Mouse (Mus musculus): Measurements from ENCODE around the gene Plk3. TPM values are rescaled to one million over a fixed set of nuclear protein-coding genes. Genes with fewer than 3 reads are reported as not detected.

The Plk3 gene
- polyA plus RNA-seq, 1 experiment from 2014 or later: 2.8 TPM

DNA sequence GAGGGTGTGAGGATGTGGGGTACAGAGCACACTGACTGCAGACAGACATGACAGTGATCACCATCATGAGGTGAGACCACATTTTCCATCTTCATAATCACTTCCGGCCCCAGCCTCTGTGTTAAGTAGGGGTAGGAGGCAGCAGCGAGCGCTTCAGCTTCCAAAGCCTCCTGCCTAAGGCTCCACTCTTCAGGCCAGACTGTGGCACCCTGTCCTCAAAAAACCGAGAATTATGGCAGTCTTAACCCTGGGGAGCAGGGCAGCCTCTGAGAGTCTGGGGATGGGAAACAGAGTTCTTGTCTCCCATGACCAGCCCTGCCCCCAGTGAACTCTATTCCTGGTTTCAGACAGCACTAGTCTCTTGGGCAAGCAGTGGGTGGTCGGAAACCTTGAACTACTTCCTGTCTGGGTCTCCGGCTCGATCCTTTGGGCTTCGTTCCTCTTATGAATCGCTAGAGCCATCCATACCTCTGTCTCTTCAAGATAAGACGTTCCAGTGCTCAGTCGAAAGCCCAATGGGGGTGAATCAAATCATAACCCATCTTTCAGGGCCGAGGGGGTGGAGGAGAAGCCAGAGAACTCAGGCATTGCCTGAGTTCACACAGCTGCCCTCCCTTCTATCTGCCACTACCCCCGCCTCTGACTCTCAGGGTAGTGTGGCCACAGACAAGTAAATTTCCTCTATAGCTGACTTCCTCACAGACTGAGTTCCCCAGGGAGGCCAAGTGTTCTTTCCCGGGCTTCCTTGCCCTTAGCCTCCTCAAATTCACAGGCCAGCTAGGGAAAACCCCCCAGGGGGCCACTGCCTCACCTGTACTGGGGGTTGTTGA lies 9.0 kb downstream of the Plk3 start:
- 21% methylated on average over 14 of the region's 14 CpGs for WGBS (ENCODE audit: insufficient replicate concordance)
- Histone ChIP-seq H3K4me2 (peak overlapping the region; percentile 35), H3K4me3 (no peak overlapping the region), H3K27ac (peak overlapping the region; percentile 65), H3K27me3 (replicated peaks) (no peaks in the 10 kb centered on the region), H3K4me1 (peaks cover 50% of the 10 kb centered on the region), H3K9ac (peak overlapping the region; percentile 27), H3K36me3 (peaks cover 15% of the 10 kb centered on the region), H3K9me3 (replicated peaks) (no peaks in the 10 kb centered on the region)
- no peak for ATAC-seq

DNA sequence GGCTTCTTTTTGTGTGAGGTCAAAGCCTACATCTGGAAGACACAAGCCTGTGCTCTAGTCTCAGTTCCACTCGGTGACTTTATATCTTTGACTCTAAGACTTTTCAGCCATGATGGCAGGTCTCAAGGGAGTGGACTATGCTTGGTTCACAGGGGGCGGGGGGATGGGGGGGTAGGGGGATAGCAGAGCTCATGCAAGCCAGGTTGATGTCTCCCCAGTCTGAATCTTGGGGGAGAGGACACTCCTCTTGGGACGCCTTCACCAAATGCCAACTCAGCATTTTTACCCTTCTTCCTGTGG lies 9.6 kb downstream of the Plk3 start:
- 49% methylated on average over 3 of the region's 3 CpGs for WGBS (ENCODE audit: insufficient replicate concordance)
- peaks cover 14% of the 10 kb centered on the region for H3K36me3 ChIP-seq
- peaks cover 55% of the 10 kb centered on the region for H3K4me1 ChIP-seq
- no peaks in the 10 kb centered on the region for H3K27me3 ChIP-seq (replicated peaks)
- H3K4me3 ChIP-seq: no peak overlapping the region
- peak overlapping the region; percentile 35 for H3K4me2 ChIP-seq
- H3K9ac ChIP-seq: no peak overlapping the region
- no peaks in the 10 kb centered on the region for H3K9me3 ChIP-seq (replicated peaks)
- no peak for ATAC-seq
- H3K27ac ChIP-seq: peak overlapping the region; percentile 65

DNA sequence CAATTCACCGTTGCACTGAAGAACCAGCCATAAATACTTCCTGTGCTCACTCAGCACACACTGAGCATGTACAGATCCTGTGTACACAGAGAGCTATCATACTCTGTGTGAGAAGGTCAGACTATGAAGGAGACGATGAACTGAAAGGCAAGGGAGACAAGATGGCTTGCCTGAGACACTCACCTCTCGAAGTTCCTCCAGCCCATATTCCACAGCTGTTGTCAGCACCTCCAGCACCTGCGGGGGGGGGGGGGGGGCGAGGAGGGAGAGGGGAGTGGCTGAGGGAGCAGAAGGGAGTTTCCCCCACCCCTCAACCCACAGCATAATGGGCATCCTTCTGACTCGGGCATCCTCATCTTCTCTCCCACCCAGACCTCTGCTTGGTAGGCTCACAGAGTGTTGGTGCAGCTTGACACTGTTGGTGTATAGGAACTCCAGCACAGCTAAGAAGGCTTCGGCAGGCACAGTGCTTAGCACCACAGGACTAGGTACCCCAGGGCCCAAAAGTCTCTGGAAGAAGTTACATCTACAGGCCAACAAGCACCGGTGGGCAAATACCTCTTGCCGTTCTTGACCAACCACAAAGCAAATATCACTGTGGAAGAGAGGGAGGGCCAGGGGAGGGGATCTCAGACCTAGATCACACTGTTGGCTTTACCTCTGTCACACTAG lies 10.1 kb downstream of the Plk3 start:
- peaks cover 9% of the 10 kb centered on the region for H3K36me3 ChIP-seq
- no peaks in the 10 kb centered on the region for H3K27me3 ChIP-seq (replicated peaks)
- no peaks in the 10 kb centered on the region for H3K9me3 ChIP-seq (replicated peaks)
- H3K9ac ChIP-seq: no peak overlapping the region
- H3K4me3 ChIP-seq: no peak overlapping the region
- ATAC-seq: no peak
- H3K4me1 ChIP-seq: peaks cover 57% of the 10 kb centered on the region
- no peak overlapping the region for H3K4me2 ChIP-seq
- WGBS (ENCODE audit: insufficient replicate concordance): 72% methylated on average over 7 of the region's 9 CpGs
- H3K27ac ChIP-seq: no peak overlapping the region

DNA sequence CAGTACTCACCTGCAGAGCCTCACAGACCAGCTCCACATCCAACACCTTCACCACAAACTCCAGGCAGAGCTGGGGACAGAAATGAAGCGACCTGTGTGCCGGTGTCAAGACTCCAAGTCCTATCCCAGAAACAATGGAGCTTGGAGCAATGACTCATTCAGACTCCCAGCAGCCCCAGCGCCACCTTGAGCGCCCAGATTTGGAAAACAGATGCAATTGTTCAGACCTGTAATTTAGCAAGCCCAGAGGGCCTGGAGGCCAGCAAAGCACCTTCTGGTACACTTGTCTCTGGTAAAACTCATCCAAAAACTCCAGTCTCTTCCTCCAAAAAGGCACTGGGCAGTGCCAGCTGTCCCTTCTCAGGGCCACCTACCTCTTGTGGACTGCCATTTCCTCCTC lies 11.6 kb downstream of the Plk3 start:
- no peak overlapping the region for H3K4me3 ChIP-seq
- H3K36me3 ChIP-seq: peaks cover 4% of the 10 kb centered on the region; the same call in 1 of the 2 replicates
- H3K9ac ChIP-seq: no peak overlapping the region; the same call in 1 of the 2 replicates
- H3K4me1 ChIP-seq: peaks cover 57% of the 10 kb centered on the region
- H3K27ac ChIP-seq: no peak overlapping the region
- no peak for ATAC-seq
- H3K4me2 ChIP-seq: no peak overlapping the region
- H3K27me3 ChIP-seq (replicated peaks): no peaks in the 10 kb centered on the region
- no peaks in the 10 kb centered on the region for H3K9me3 ChIP-seq (replicated peaks)
- 80% methylated on average over 4 of the region's 4 CpGs for WGBS (ENCODE audit: insufficient replicate concordance)

DNA sequence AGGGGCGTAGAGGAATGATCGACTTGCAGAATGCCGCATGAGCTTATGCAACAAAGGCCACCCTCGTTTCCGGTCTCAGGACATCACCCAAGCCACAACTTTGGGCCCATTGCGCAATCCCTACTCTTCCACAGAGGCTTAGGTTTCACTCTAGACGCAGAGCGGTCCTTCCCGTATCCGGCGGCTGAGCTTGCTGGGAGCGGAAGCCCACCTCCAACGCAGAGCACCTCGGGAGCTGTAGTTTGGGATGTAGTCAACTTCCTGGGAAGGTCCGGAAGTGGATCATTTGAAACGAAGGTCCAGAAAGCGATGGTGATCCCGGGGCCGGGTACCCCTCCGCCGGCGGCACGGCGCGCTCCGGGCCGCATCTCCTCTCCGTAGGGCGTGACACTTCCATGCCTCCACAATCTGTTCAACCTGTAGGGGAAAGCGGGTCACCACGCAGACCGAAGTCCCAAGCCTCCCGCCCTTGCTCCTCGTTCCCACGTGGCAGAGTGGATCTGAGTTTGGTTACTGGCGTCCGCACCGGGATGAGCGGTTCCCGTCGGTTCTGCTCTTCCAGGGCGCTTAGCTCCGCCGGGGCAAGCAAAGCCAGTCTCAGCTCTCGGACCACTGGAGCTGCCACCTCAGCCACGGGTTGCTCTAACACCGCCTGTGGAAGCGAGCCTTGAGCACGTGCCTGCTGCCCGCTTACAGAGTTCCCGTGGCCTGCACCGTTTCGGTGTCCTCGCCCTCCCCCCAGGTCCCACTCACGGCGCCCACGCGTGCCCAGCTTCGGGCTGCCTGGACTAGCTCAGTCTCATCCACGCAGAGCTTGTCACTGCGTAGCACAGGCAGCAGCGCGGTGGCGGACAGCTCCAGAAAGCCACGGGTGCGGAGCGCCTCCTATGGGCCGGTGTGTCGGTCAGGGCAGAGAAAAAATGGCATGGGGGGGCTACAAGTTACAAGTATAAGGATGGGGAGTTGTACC lies 13.0 kb downstream of the Plk3 start:
- H3K4me3 ChIP-seq: peak overlapping the region; percentile 71
- peaks cover 4% of the 10 kb centered on the region; the same call in 1 of the 2 replicates for H3K36me3 ChIP-seq
- WGBS (ENCODE audit: insufficient replicate concordance): under 1% methylated on average over 68 of the region's 69 CpGs
- H3K4me1 ChIP-seq: peaks cover 45% of the 10 kb centered on the region
- peak overlapping the region; percentile 80 for H3K9ac ChIP-seq
- peak overlapping the region; percentile 76 for H3K27ac ChIP-seq
- H3K4me2 ChIP-seq: peak overlapping the region; percentile 97
- no peaks in the 10 kb centered on the region for H3K9me3 ChIP-seq (replicated peaks)
- peak; percentile 88 for ATAC-seq
- no peaks in the 10 kb centered on the region for H3K27me3 ChIP-seq (replicated peaks)

DNA sequence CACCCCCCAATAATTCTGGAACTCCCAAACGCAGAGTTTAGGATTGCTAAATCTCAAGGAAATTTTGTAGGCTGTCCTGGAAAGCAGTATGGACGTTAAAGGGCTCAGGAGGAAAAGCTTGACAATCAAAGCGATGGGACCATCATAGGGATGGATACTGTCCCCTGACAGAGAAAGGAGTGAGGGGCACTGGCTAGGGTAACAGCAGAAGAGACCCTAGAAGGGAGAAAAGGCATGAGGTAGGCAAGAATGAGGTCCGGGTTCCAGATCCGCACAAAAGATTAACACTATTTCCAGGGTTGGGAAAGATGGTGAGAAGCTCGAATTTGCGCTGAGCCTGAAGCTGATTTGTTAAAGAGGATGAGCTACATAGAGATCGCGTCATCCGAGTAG lies 13.7 kb downstream of the Plk3 start:
- H3K27me3 ChIP-seq (replicated peaks): no peaks in the 10 kb centered on the region
- 4% methylated on average over 10 of the region's 10 CpGs for WGBS (ENCODE audit: insufficient replicate concordance)
- peak overlapping the region; percentile 76 for H3K27ac ChIP-seq
- H3K9ac ChIP-seq: peak overlapping the region; percentile 80
- H3K4me1 ChIP-seq: peaks cover 38% of the 10 kb centered on the region
- no peaks in the 10 kb centered on the region for H3K9me3 ChIP-seq (replicated peaks)
- H3K4me2 ChIP-seq: peak overlapping the region; percentile 97
- peak; percentile 5; the same call in 1 of the 2 replicates for ATAC-seq
- H3K36me3 ChIP-seq: peaks cover 4% of the 10 kb centered on the region; the same call in 1 of the 2 replicates
- H3K4me3 ChIP-seq: peak overlapping the region; percentile 71

DNA sequence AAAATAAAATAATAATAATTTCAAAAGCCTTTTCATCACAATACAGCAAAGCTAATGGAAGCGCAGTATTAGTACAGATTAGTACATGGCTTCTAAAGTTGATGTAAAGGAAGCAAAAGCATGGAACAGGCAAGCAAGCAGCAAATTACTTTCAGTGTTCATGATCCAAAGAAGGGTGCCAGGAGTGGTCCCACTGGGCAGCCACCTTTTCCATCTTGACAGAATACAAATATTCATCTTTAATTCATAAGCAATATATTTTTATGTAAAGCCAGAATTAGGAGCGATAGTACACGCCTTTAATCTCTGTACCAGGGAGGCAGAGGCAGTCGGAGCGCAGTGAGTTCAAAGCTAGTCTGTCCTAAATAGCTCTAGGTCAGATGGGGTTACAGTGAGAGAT lies 14.1 kb downstream of the Plk3 start:
- WGBS (ENCODE audit: insufficient replicate concordance): 74% methylated on average over 5 of the region's 5 CpGs
- peak overlapping the region; percentile 97 for H3K4me2 ChIP-seq
- no peaks in the 10 kb centered on the region for H3K9me3 ChIP-seq (replicated peaks)
- H3K9ac ChIP-seq: peak overlapping the region; percentile 80
- ATAC-seq: no peak
- no peaks in the 10 kb centered on the region for H3K27me3 ChIP-seq (replicated peaks)
- H3K27ac ChIP-seq: peak overlapping the region; percentile 76
- peaks cover 4% of the 10 kb centered on the region; the same call in 1 of the 2 replicates for H3K36me3 ChIP-seq
- peaks cover 34% of the 10 kb centered on the region for H3K4me1 ChIP-seq
- H3K4me3 ChIP-seq: peak overlapping the region; percentile 71

DNA sequence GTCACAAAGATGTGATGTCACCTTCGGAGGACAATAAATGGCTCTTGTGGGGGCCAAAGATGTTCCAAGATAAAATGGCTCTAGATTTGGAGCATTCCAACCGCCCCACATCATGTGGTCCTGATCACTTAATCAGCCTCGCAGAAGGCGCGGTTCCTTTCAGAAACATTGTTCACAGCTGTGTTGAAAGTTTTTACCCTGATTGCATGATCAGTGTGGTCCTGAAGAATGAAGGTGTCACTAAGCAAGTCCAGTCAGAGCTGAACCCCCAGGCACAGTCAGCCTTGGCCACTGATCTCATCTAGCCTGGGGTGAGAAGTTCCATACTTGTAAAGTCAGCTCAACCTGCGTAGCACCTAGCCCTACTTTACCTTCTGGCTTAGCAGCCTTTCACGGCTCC lies 15.8 kb downstream of the Plk3 start:
- 83% methylated on average over 7 of the region's 7 CpGs for WGBS (ENCODE audit: insufficient replicate concordance)
- no peak overlapping the region for H3K4me3 ChIP-seq
- ATAC-seq: no peak

DNA sequence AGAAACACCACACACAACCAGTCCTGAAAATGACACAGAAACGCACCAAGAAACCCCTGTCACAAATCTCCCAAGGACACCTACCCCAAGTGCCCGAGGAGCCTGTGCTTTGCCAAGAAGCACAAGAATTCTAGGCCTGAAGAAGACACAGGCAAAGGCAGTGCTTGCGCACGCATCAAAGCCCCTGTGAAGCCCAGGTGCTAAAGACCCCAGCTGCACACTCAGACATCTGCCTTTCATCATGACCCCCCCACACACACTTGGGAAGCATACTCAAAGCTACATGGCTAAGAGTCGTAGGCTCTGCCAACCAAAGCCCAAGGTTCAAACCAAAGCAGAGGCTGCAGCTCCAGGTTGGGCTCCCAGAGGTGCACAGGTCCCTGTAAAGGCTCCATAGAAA lies 18.2 kb downstream of the Plk3 start:
- peaks cover 12% of the 10 kb centered on the region for H3K4me1 ChIP-seq
- no peak overlapping the region for H3K27ac ChIP-seq
- no peak overlapping the region for H3K9ac ChIP-seq
- WGBS (ENCODE audit: insufficient replicate concordance): 82% methylated on average over 5 of the region's 5 CpGs
- no peak overlapping the region for H3K4me3 ChIP-seq
- no peaks in the 10 kb centered on the region for H3K9me3 ChIP-seq (replicated peaks)
- ATAC-seq: no peak
- H3K27me3 ChIP-seq (replicated peaks): no peaks in the 10 kb centered on the region
- peaks cover 4% of the 10 kb centered on the region; the same call in 1 of the 2 replicates for H3K36me3 ChIP-seq
- no peak overlapping the region for H3K4me2 ChIP-seq

More for the DNA sequence above, 15.8 kb downstream of the Plk3 start:
- no peak overlapping the region for H3K9ac ChIP-seq
- H3K9me3 ChIP-seq (replicated peaks): no peaks in the 10 kb centered on the region
- H3K27me3 ChIP-seq (replicated peaks): no peaks in the 10 kb centered on the region
- peaks cover 4% of the 10 kb centered on the region; the same call in 1 of the 2 replicates for H3K36me3 ChIP-seq
- no peak overlapping the region for H3K27ac ChIP-seq
- H3K4me2 ChIP-seq: no peak overlapping the region
- H3K4me1 ChIP-seq: peaks cover 22% of the 10 kb centered on the region

DNA sequence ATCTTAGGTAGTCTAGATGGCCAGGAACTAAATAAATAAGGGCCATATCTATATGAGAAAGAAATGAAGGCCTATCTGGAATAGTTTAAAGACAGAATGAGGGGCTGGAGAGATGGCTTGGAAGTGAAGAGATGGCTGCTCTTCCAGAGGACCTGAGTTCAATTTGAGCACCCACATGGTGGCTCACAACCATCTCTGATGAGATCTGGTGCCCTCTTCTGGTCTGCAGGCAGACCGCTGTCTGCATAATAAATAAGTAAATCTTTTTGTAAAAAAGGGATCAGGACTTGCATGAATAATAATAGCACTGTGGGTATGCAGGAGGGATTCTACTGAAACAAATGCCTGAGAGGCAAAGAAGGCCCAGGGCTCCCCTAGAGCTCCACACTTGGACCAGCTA lies 20.5 kb downstream of the Plk3 start:
- Histone ChIP-seq H3K36me3 (no peaks in the 10 kb centered on the region; the same call in 1 of the 2 replicates), H3K4me3 (no peak overlapping the region), H3K9me3 (replicated peaks) (no peaks in the 10 kb centered on the region), H3K4me1 (no peaks in the 10 kb centered on the region), H3K27ac (no peak overlapping the region), H3K27me3 (replicated peaks) (peaks cover 6% of the 10 kb centered on the region; the same call in 1 of the 2 replicates), H3K9ac (no peak overlapping the region), H3K4me2 (no peak overlapping the region)
- 90% methylated on average over 1 of the region's 1 CpGs for WGBS (ENCODE audit: insufficient replicate concordance)
- no peak for ATAC-seq

DNA sequence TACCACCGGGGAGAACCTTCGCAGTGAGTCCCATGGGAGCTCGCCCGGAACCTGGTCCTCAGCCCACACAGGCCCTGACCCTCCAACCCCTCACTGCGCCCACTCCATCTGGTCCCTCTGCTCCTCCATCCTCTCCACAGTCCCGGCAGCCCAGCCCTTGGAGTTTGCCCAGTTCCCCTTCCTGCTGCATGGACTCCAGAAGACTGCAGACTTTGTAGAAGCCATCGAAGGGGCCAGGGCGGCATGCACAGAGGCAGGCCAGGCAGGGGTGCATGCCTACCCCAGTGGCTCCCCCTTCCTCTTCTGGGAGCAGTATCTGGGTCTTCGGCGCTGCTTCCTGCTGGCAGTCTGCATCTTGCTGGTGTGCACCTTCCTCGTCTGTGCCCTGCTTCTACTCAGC lies 22.8 kb downstream of the Plk3 start:
- 81% methylated on average over 11 of the region's 11 CpGs for WGBS (ENCODE audit: insufficient replicate concordance)
- H3K9me3 ChIP-seq (replicated peaks): no peaks in the 10 kb centered on the region
- H3K36me3 ChIP-seq: no peaks in the 10 kb centered on the region
- peaks cover 8% of the 10 kb centered on the region; the same call in 1 of the 2 replicates for H3K27me3 ChIP-seq (replicated peaks)
- no peak overlapping the region for H3K9ac ChIP-seq
- ATAC-seq: no peak
- H3K4me3 ChIP-seq: no peak overlapping the region
- no peaks in the 10 kb centered on the region for H3K4me1 ChIP-seq
- H3K4me2 ChIP-seq: no peak overlapping the region
- no peak overlapping the region for H3K27ac ChIP-seq
